Mouse (Mus musculus) liver, embryonic 14.5 days (tissue): ENCODE measurements around the gene Arl5c.

Experiments
- CTCF ChIP-seq: IDR thresholded peaks from 2 replicates; pipeline ENCODE4 v1.5.1; 2016; ENCODE audit warnings: antibody characterized with exemption, low read depth, control low read depth
- EP300 ChIP-seq: IDR thresholded peaks from 2 replicates; pipeline ENCODE4 v1.6.1; 2016; ENCODE audit warnings: antibody characterized with exemption, low read depth

DNA sequence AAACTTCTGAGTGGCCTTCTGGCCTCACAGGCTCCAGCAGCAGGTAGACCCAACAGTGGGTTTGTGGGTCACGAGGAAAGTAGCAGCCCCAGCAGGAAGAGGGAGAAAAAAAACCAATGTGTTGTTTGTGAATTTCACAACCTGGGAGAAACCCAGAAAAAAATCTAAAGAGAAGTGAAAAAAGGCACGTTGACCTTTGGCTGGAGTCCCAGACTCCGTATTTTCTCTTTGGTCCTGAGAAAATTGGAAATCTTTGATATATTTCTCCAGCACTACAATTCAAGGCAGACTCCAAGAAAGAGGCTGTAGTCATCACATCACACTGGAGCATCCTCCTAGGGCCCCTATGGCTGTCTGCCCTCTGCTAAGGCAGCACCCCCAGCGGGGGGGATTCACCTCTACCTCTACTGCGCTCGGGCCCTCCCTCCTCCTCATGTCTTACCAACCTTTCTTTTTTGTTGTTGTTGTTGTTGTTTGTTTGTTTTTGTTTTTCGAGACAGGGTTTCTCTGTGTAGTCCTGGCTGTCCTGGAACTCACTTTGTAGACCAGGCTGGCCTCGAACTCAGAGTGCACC is 1.5 kb upstream of the Arl5c start:
- TF ChIP-seq CTCF (no peak), EP300 (no peak)
